Mouse (Mus musculus): Measurements from ENCODE around the gene C87436. TPM values are rescaled to one million over a fixed set of nuclear protein-coding genes. Genes with fewer than 3 reads are reported as not detected.
A peak's percentile ranks its signal among the peaks of the same experiment; 100 is the strongest.

Gene C87436
- total and polyA plus RNA-seq, 2 experiments from 2014 or later: 15.9 to 17.6 TPM

DNA sequence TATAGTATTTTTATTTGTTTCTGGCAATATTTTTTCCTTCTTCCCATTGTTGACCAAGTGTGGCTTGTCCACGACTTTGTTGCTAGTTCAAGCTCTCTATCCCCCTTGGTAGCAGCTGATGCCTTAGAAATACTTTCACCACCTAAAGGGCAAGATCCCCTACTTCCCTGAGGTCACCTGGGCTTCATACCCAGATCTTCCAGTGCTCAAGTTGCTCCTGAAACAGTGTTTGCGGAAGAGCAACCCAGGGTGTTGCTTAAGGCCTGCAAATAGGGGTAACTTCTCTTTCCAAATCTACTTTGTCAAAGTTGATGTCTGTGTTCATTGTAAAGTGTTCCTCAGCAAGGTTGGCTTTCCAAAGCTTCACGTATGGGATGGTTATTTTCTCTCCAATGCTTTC lies 18.9 kb upstream of the C87436 start:
- DNase-seq (ENCODE audit: low spot score): no peak

DNA sequence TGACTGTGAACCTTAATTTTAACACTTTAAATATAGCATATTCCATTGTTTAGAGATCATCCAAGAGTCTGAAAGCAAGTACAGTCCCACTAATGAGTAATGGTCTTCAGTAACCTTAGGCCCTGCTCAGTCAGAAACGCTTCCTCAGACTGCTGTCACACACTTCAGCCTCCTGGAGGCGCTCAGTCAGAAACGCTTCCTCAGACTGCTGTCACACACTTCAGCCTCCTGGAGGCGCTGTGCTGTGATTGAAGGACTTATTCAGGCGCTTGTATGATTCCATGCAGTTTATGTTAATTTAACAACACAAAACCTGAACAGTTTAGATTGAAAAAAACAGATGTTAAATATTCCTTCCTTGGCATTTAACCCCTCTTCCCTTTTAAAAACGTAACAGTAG lies 17.7 kb upstream of the C87436 start:
- no peaks in the 10 kb centered on the region for H3K9me3 ChIP-seq (ENCODE audit: low read length)
- peak; percentile 53 for DNase-seq (ENCODE audit: low spot score)
- H3K27me3 ChIP-seq (ENCODE audit: insufficient read depth, low read length): no peaks in the 10 kb centered on the region
- no peak overlapping the region for H3K4me2 ChIP-seq (ENCODE audit: low read depth, low read length)
- H3K4me3 ChIP-seq (ENCODE audit: low read length): no peak overlapping the region
- no peak overlapping the region for H3K9ac ChIP-seq (replicated peaks; ENCODE audit: low read length)
- H3K27ac ChIP-seq: no peak overlapping the region
- H3K36me3 ChIP-seq (ENCODE audit: insufficient read depth, low read length): peaks cover 61% of the 10 kb centered on the region
- 76% methylated on average over 6 of the region's 6 CpGs for WGBS
- ATAC-seq: 0 out of 2 replicates have a peak, but pooled peaks have one; percentile 56
- TF ChIP-seq CTCF (IDR thresholded peaks at IDR 0.05; ENCODE audit: low read depth): peak; percentile 60
- no peaks in the 10 kb centered on the region for H3K4me1 ChIP-seq (ENCODE audit: insufficient read depth, low read length)

More for the DNA sequence above, 18.9 kb upstream of the C87436 start:
- Histone ChIP-seq H3K9me3 (ENCODE audit: low read length) (no peaks in the 10 kb centered on the region), H3K4me3 (ENCODE audit: low read length) (no peak overlapping the region), H3K36me3 (ENCODE audit: insufficient read depth, low read length) (peaks cover 53% of the 10 kb centered on the region), H3K4me1 (ENCODE audit: insufficient read depth, low read length) (no peaks in the 10 kb centered on the region), H3K4me2 (ENCODE audit: low read depth, low read length) (no peak overlapping the region), H3K27me3 (ENCODE audit: insufficient read depth, low read length) (no peaks in the 10 kb centered on the region), H3K9ac (replicated peaks; ENCODE audit: low read length) (no peak overlapping the region), H3K27ac (no peak overlapping the region)
- no peak for ATAC-seq
- 79% methylated on average over 3 of the region's 3 CpGs for WGBS
- TF ChIP-seq CTCF (IDR thresholded peaks at IDR 0.05; ENCODE audit: low read depth): no peak

DNA sequence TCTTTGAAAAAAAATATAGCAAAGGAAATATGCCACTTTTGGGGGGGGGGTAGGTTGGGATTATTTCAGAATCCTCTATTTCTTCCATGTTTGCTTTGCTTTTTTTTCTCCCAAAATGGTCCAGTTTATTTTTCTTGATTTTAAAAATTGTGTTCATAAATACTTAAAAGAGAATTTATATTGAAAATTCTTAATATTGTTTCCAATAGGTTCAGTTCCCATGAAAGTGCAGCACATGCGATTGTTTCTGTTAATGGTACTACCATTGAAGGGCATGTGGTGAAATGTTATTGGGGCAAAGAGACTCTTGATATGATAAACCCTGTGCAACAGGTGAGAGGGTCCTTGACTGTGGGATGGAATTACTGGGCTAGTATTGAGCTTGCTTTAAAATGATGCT lies 11.8 kb upstream of the C87436 start, which contains the start of gene Gm44790:
TSS of gene Gm44790 (plus strand) at position 301 of the 400 bp plus-strand sequence.
- Histone ChIP-seq H3K27ac (no peak within 1 kb of the TSS), H3K4me1 (ENCODE audit: insufficient read depth, low read length) (no peaks in the 10 kb centered on the region), H3K9ac (replicated peaks; ENCODE audit: low read length) (no peak within 1 kb of the TSS), H3K4me3 (ENCODE audit: low read length) (no peak within 1 kb of the TSS), H3K4me2 (ENCODE audit: low read depth, low read length) (no peak within 1 kb of the TSS), H3K36me3 (ENCODE audit: insufficient read depth, low read length) (peaks cover 52% of the 10 kb centered on the region), H3K9me3 (ENCODE audit: low read length) (no peaks in the 10 kb centered on the region), H3K27me3 (ENCODE audit: insufficient read depth, low read length) (no peaks in the 10 kb centered on the region)
- WGBS: 96% methylated on average over 1 of the region's 1 CpGs
- TF ChIP-seq CTCF (IDR thresholded peaks at IDR 0.05; ENCODE audit: low read depth): no peak
- no peak for ATAC-seq
- no peak for DNase-seq (ENCODE audit: low spot score)

DNA sequence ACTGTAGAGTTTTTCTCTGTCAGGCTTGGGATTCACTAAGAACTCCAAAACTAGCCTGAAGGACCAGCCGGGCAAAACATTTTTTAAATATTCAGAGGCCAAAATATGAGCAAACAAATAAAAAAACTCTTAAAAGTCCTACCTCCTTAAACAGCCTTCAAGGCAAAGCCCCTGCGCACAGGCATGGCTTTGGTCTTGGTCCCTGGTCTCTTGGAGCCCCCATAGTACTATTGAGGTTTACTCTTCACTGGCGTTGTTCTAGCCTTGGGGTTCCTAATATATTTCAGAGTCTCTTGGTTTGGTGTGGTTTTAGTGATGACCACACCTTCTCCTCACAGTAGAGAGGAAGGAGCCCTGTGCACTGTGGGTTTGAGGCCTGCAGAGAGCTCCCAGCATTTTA lies 6.6 kb upstream of the C87436 start:
- WGBS: 97% methylated on average over 3 of the region's 3 CpGs
- H3K4me1 ChIP-seq (ENCODE audit: insufficient read depth, low read length): no peaks in the 10 kb centered on the region
- no peak for DNase-seq (ENCODE audit: low spot score)
- no peak overlapping the region for H3K4me2 ChIP-seq (ENCODE audit: low read depth, low read length)
- H3K27me3 ChIP-seq (ENCODE audit: insufficient read depth, low read length): no peaks in the 10 kb centered on the region
- no peak for ATAC-seq
- no peak overlapping the region for H3K4me3 ChIP-seq (ENCODE audit: low read length)
- peaks cover 50% of the 10 kb centered on the region for H3K36me3 ChIP-seq (ENCODE audit: insufficient read depth, low read length)
- no peak overlapping the region for H3K9ac ChIP-seq (replicated peaks; ENCODE audit: low read length)
- no peak overlapping the region for H3K27ac ChIP-seq
- TF ChIP-seq CTCF (IDR thresholded peaks at IDR 0.05; ENCODE audit: low read depth): no peak
- no peaks in the 10 kb centered on the region for H3K9me3 ChIP-seq (ENCODE audit: low read length)

DNA sequence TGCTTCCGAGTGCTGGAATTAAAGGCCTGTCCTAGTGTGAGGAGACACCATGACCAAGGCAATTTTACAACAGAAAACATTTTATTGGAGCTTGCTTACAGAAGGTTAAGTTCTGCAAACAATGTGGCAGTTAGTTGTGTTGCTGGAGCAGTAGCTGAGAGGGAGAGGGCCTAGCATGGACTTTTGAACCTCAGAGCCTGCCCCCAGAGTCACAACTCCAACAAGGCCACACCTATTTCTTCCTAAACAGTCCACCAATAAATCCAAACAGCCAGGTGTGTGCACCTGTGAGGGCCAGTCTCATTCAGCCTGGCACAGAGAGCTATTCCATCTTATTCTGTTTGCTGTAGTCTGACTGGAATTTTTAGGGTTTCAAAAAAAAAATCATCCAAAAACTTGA lies 4.5 kb upstream of the C87436 start:
- WGBS: 95% methylated on average over 1 of the region's 1 CpGs
- no peaks in the 10 kb centered on the region for H3K27me3 ChIP-seq (ENCODE audit: insufficient read depth, low read length)
- no peaks in the 10 kb centered on the region; the same call in 1 of the 2 replicates for H3K4me1 ChIP-seq (ENCODE audit: insufficient read depth, low read length)
- H3K9me3 ChIP-seq (ENCODE audit: low read length): no peaks in the 10 kb centered on the region
- DNase-seq (ENCODE audit: low spot score) (no peak), ATAC-seq (no peak)
- H3K27ac ChIP-seq: no peak overlapping the region
- H3K36me3 ChIP-seq (ENCODE audit: insufficient read depth, low read length): peaks cover 28% of the 10 kb centered on the region
- no peak overlapping the region for H3K4me3 ChIP-seq (ENCODE audit: low read length)
- H3K9ac ChIP-seq (replicated peaks; ENCODE audit: low read length): no peak overlapping the region
- TF ChIP-seq CTCF (IDR thresholded peaks at IDR 0.05; ENCODE audit: low read depth): no peak
- no peak overlapping the region for H3K4me2 ChIP-seq (ENCODE audit: low read depth, low read length)

DNA sequence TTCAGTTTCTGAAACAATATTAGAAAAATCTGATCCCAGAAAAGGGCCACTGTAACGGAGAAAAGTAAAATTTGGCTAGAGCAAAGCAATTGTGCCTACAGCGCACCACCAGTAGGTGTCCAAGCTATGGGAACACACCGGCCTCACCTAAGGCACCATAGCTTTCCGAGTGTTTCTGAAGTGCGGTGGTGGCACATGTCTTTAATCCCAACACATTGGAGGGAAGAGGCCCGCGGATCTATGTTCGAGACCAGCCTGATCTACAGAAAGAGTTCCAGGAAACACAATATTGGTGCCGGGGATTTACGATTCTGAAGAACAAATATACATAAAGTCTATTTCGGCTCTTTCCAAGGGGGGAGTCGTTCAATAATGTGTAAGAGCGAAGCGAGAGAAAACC lies 463 bp upstream of the C87436 start:
- TF ChIP-seq CTCF (IDR thresholded peaks at IDR 0.05; ENCODE audit: low read depth): peak; percentile 70
- Histone ChIP-seq H3K27ac (peak overlapping the region; percentile 90), H3K27me3 (ENCODE audit: insufficient read depth, low read length) (no peaks in the 10 kb centered on the region), H3K36me3 (ENCODE audit: insufficient read depth, low read length) (peaks cover 15% of the 10 kb centered on the region), H3K4me3 (ENCODE audit: low read length) (peak overlapping the region; percentile 74), H3K9ac (replicated peaks; ENCODE audit: low read length) (peak overlapping the region; percentile 79), H3K4me2 (ENCODE audit: low read depth, low read length) (peak overlapping the region; percentile 88), H3K4me1 (ENCODE audit: insufficient read depth, low read length) (peaks cover 7% of the 10 kb centered on the region; the same call in 1 of the 2 replicates), H3K9me3 (ENCODE audit: low read length) (no peaks in the 10 kb centered on the region)
- WGBS: 2% methylated on average over 14 of the region's 14 CpGs
- DNase-seq (ENCODE audit: low spot score) (peak; percentile 71), ATAC-seq (peak; percentile 44; the same call in 1 of the 2 replicates)

DNA sequence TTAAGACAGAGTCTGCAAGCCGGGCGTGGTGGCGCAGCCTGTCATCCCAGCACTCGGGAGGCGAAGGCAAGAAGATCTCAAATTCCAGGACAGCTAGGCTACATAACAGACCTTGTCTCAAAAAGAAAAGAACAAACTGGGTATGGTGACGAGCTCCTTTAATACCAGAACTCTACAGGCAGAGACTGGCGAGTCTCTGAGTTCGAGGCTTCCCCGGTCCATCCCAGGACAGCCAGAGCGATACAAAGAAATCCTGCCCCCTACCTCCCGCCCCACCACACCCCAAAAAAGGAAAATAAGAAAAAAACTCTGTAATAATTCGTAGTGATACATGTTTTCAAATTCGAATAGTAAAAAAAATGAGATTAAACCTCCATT lies 934 bp downstream of the C87436 start:
- DNase-seq (ENCODE audit: low spot score): no peak
- TF ChIP-seq CTCF (IDR thresholded peaks at IDR 0.05; ENCODE audit: low read depth): no peak
- H3K4me1 ChIP-seq (ENCODE audit: insufficient read depth, low read length): peaks cover 7% of the 10 kb centered on the region; the same call in 1 of the 2 replicates
- H3K27ac ChIP-seq: peak overlapping the region; percentile 90
- H3K9ac ChIP-seq (replicated peaks; ENCODE audit: low read length): peak overlapping the region; percentile 79
- no peak for ATAC-seq
- peak overlapping the region; percentile 88 for H3K4me2 ChIP-seq (ENCODE audit: low read depth, low read length)
- H3K36me3 ChIP-seq (ENCODE audit: insufficient read depth, low read length): peaks cover 22% of the 10 kb centered on the region
- 4% methylated on average over 13 of the region's 13 CpGs for WGBS
- H3K4me3 ChIP-seq (ENCODE audit: low read length): peak overlapping the region; percentile 74
- H3K27me3 ChIP-seq (ENCODE audit: insufficient read depth, low read length): no peaks in the 10 kb centered on the region
- H3K9me3 ChIP-seq (ENCODE audit: low read length): no peaks in the 10 kb centered on the region

All from hindbrain, postnatal 0 days (tissue).